Mouse (Mus musculus): ENCODE measurements around the gene Hcar2. TPM values are rescaled to one million over a fixed set of nuclear protein-coding genes. Genes with fewer than 3 reads are reported as not detected.

Hcar2 gene
- polyA plus RNA-seq (2012; rRNA removed): 7.6 and 8.5 TPM in 2 replicates

DNA sequence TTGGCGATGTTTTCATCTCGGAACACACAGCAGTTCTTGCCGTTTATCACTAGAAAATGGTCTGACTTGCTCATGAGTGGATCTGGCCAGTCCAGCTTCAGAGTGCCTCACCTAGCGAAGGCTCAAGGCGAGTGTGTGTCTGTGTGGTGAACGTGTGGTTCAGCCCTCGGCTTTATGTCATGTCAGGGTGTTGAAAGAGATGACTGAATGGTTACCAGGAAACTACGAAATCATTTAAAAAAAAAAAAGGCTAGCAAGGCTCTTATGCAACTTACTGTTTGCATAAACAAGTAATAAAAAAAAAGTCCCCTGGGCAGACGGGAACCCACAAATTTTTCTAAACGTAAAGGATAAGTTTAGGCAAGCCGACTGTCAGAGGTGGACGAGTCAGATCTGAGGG, at the start of gene Hcar2:
Gene Hcar2 (minus strand): TSS at position 135 of the 400 bp plus-strand sequence.
- DNase-seq (ENCODE audit: low read depth): peak; percentile 61

DNA sequence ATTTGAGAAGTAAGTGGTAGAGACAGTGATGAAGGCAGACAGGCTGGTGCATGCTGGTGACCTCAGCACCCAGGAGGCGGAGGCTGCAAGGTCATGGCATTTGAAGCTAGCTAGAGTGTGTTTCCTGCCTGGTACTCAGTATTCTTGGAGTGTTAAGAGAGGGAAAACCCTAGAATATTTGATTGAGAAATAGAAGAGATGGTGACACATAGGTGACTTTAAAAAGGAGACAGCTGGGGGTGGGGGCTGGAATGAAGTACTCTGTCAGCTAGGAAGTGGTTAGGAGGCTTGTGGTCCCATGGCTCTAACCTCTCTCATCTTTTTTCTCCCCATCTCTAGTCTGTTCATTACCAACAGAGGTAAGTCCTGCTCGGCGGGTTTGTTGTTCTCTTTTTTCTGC, 49.6 kb upstream of the Hcar2 start:
- DNase-seq (ENCODE audit: low read depth): no peak

GRCm38 (mm10) chr5:123907631-123907977, 42.3 kb upstream of the Hcar2 start:
- DNase-seq (ENCODE audit: low read depth): no peak

- no peak for DNase-seq (ENCODE audit: low read depth)
These were observed 41.8 kb upstream of the Hcar2 start, which contains the start of gene Denr for GRCm38 (mm10) chr5:123906976-123907630. Denr (plus strand) TSS chr5:123907175.

DNA sequence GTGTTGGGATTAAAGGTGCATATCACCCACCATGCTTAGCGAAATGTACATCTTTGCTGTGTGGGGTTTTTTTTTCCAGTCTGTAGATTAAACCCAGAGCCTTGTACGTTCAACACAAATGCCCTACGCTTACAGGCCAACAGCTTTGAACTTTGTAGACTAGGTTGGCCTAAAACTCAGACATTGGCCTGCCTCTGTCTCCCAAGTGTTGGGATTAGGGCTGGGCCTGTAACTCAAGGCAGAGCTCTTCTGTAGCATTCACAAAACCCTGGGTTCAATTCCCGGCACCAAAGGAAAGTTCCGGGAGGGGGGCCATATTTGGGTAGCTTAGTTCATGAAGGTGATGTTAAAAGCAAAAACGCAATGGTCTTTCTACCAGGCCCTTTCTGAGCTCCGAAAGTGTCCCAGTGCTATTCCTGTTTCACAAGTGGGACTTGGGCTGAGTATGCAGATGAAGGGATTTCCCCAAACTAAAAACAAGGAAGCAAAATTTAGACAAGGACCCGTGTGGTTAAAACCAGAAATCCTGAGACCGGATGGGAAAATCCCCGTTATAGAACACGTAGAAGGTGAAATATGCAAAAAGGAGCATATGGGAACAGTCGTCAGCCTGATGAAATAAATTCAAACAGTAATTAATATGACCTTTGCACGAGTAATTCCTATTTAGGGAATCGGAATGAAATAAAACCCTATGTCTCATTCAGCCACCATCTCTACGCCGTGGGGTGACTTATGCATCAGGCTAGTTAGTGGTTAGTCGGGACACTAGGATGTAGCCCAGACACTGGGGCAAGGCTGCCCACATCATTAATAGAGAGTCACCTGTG, 41.1 kb upstream of the Hcar2 start:
- DNase-seq (ENCODE audit: low read depth): no peak

- no peak for DNase-seq (ENCODE audit: low read depth)
These were observed 38.9 kb upstream of the Hcar2 start for GRCm38 (mm10) chr5:123904059-123904672.

DNA sequence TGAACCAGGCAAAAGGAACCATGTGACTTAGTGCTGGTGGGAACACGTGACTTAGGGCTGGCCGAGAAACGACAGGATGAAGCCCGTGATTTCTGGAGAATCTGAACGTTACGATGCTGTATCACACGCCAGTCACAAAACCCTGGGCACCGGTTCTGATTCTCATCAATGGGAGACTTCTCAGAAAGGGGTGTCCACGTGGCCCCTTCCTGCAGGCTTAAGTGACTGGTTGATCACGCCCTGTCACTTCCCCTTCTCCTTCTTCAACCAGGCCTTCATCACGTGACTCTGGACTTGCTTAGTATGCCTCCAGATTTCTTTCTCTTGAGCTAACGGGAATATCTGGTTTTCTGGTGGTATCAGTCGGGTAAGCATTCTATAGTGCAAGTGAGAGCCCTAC, 32.1 kb upstream of the Hcar2 start:
- no peak for DNase-seq (ENCODE audit: low read depth)

DNA sequence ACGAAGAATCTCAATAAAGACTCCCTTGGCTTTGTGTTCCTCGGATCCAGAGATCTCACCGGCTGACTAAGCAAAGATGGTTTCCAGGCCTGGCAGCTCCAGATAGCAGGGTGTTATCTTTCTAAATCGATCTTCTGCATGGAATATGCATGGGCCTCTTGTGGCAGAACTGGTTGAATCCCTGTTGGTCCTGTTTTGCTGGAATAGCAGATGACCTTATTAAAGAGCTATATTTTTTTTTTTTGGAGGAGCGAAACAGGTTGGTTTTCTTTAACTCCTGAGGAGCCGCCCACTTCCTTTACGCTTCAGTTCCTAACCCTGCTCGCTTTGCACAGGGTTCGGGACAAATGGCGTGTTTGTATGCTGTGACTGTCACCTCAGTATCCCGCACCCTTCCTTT, 31.1 kb upstream of the Hcar2 start:
- peak; percentile 64 for DNase-seq (ENCODE audit: low read depth)

DNA sequence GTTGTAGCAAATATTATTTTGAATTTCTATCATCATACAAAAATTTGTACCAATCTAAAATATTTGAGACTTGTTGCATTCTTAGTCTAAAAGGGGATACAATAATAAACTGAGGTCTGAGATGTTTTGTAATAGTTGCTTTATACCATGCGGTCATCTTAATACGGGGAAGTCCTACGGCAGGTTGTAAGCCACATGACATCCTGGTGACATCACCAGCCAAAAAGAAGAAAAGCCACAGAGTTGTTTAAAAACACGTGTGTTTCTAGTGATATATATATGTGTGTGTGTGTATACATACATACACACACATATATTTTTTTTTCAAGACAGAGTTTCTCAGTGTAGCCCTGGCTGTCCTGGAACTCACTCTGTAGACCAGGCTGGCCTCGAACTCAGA, 28.2 kb upstream of the Hcar2 start:
- no peak for DNase-seq (ENCODE audit: low read depth)

- no peak for DNase-seq (ENCODE audit: low read depth)
These were observed 26.4 kb upstream of the Hcar2 start for GRCm38 (mm10) chr5:123891669-123892068.

DNA sequence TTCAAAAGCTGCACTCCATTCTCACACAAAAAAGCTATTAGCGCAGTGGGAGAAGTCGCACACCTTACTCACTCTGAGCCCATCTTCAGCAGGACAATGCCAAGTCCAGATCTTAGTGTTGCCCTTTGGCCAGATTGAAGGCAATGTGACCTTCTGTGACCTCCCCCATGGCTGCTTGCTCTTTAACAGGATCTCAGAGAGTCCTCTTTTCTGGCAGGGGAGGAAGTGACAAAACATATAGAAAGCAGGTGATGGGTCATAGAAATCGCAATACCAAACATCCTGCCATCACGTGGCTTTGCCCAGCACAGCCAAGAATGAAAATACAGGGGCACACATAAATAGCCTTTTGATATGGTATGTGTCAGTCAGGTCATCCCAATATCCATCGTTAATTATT, 25.7 kb upstream of the Hcar2 start:
- no peak for DNase-seq (ENCODE audit: low read depth)

GRCm38 (mm10) chr5:123890312-123890711, 25.0 kb upstream of the Hcar2 start:
- DNase-seq (ENCODE audit: low read depth): no peak

GRCm38 (mm10) chr5:123886365-123886764, 21.1 kb upstream of the Hcar2 start:
- no peak for DNase-seq (ENCODE audit: low read depth)

GRCm38 (mm10) chr5:123884332-123884731, 19.0 kb upstream of the Hcar2 start:
- DNase-seq (ENCODE audit: low read depth): no peak

GRCm38 (mm10) chr5:123883891-123884290, 18.6 kb upstream of the Hcar2 start:
- DNase-seq (ENCODE audit: low read depth): no peak

GRCm38 (mm10) chr5:123880778-123881177, 15.5 kb upstream of the Hcar2 start:
- DNase-seq (ENCODE audit: low read depth): no peak

DNA sequence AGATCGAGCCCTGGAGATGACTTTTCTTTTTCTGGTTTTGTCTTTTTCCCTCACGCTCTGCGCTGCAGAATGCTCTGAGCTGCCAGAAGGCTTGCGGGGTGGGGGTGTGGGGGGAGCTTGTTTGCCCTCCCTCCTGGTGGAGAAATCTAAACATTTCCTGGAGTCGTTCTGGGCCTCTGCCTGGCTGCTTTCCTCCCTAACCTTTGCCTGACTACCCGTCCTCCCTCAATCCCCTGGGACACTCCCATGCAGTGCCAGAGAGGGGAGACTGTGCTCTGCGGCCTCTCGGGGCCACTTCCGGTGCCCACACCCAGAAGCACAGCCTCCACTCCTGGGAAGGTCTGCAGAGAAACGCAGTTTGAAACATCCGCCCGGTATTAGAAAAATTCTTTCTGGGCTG, 14.6 kb upstream of the Hcar2 start, which contains the start of gene Hcar1:
Gene Hcar1 (minus strand): TSS at position 93 of the 400 bp plus-strand sequence.
- no peak for DNase-seq (ENCODE audit: low read depth)

DNA sequence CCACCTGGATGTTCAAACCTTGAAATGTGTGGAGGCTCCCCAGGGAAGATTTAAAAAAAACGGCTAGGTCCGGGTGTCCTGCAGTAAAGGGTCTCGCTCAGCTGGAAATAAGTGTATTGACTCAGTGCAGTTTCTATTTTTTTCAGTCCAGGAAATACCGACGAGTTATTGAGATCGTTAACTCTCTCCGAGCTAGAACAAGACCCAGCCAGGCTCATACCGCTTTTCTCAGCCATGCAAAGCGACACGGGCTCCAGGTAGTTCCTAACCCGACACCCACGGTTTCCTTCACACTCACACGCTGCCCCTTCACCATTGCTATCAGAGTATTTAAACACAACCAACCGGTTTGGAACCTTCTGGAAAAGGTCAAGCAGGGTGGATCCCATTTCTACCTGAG, 12.8 kb upstream of the Hcar2 start:
- DNase-seq (ENCODE audit: low read depth): no peak

DNA sequence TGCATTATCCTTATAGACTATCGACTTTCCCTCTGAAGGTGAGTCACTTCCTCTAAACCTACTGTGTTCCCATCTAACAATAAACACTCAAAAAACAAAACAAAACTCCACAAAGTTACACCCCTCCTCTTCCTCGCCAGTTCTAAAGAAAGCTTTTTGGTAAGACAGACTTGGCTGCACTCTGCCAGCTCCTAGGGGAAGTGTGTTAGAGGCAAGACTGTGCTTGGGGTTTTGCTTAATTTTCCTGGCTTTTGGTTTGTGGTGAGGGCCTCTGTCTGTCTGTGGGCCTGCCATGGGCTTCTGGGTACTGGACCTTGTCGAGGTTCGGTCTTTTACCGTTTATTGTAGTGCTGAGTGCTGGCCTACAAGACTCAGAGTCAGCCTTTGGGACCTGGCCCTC, 8.9 kb upstream of the Hcar2 start:
- no peak for DNase-seq (ENCODE audit: low read depth)

DNA sequence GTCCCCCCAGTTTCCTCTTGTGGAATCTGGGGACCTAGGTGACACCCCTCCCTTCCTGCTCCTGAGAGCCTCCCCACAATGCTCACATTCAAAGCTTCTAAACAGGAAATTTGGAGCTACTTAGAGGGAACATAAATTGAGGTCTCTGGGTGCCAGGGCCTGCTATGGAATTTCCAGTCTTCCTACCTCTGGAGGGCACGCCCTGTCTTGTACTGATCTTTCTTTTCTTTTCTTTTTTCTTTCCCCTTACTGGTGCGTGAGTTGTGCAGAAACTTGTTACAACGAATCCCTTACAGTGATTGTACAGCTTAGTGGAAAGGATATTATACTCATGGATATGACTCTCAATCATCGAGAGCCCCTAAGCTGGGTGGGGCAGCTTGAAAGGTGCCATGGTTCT, 4.3 kb upstream of the Hcar2 start:
- DNase-seq (ENCODE audit: low read depth): no peak

DNA sequence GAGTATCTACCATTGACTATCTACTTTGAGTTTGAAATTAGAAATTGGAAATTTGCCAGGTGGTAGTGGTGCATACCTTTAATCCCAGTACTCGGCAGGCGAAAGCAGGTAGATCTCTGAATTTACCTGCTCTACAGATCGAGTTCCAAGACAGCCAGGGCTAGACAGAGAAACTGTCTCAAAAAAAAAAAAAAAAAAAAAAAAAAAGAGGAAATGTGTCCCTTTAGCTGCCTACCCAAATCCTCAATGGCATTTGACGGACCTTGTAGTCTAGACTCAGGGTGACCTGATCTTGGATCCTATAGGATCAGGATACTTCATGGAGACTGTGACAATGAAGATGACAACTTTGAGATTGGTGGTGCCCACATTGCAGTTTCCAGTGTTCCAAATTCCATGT, 1.2 kb upstream of the Hcar2 start:
- DNase-seq (ENCODE audit: low read depth): no peak

DNA sequence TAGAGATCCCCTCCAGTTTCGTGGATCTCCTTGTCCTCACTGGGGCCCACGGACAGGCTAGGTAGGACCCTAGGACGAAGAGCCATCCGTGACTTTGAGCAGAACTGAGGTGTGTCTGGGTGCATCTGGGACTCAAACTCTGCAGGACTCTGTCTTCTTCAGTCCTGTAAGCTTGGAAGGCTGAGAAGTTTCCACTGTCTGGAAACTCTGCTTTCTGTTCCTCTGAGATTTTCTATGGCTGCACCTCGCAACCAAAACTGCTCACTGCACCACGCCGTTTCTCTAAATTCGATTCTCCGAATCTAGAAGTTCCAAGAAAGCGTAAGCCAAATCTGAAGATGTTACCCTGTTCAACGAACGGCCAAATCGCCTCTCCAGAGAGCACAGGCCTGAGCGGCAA, 1.4 kb downstream of the Hcar2 start:
- DNase-seq (ENCODE audit: low read depth): no peak

Measured in gonadal fat pad, adult 2 months (tissue).